Mouse (Mus musculus) intestine, embryonic 16.5 days (tissue): ENCODE results near the gene Tmc3. TPM values are rescaled to one million over a fixed set of nuclear protein-coding genes. Genes with fewer than 3 reads are reported as not detected.

Source experiments
- ATAC-seq: fragments of 200-750 bp; cut with Nextera tagmentation; 2 replicates; pipeline ENCODE4 v1.8.0; 2017; ENCODE audit warnings: moderate TSS enrichment, moderate library complexity
- H3K27ac ChIP-seq: fragments of 300-500 bp; sonication (generic); 2 replicates; pipeline ENCODE4 v1.5.1; 2014; ENCODE audit warnings: mild to moderate bottlenecking, low read length
- H3K27me3 ChIP-seq: fragments of 300-500 bp; sonication (generic); replicated peaks from 2 replicates; pipeline ENCODE4 v1.6.1; 2014; ENCODE audit warnings: low read length, control low read depth, mixed read lengths; ENCODE audit not compliant: control insufficient read depth, insufficient read depth
- H3K36me3 ChIP-seq: fragments of 300-500 bp; sonication (generic); 2 replicates; pipeline ENCODE4 v1.6.1; 2014; ENCODE audit warnings: low read length, control low read depth; ENCODE audit not compliant: control insufficient read depth, insufficient read depth
- H3K4me1 ChIP-seq: fragments of 300-500 bp; sonication (generic); 2 replicates; pipeline ENCODE4 v1.6.1; 2014; ENCODE audit warnings: low read length, control low read depth, mixed read lengths; ENCODE audit not compliant: control insufficient read depth, insufficient read depth
- H3K4me2 ChIP-seq: fragments of 300-500 bp; sonication (generic); 2 replicates; pipeline ENCODE4 v1.6.1; 2014; ENCODE audit warnings: low read depth, low read length, control low read depth
- H3K4me3 ChIP-seq: fragments of 300-500 bp; sonication (generic); 2 replicates; pipeline ENCODE4 v1.5.1; 2014; ENCODE audit warnings: mild to moderate bottlenecking, low read length
- H3K9ac ChIP-seq: fragments of 300-500 bp; sonication (generic); 2 replicates; pipeline ENCODE4 v1.6.1; 2014; ENCODE audit warnings: low read depth, low read length
- H3K9me3 ChIP-seq: fragments of 300-500 bp; sonication (generic); 2 replicates; pipeline ENCODE4 v1.6.1; 2016; ENCODE audit warnings: low read length, control low read depth; ENCODE audit not compliant: control insufficient read depth
- WGBS: fragments of 180-500 bp; shearing (Covaris S2); extraction: QIAGEN DNeasy Blood & Tissue Kit; methylation state at CpG from one replicate; pipeline ENCODE4 v1.1.7; 2014; 5-methylcytosine and 5-hydroxymethylcytosine counted together
- polyA plus RNA-seq: library from polyadenylated mRNA; unstranded; fragments of >200 nt; fragmentation: Nextera tagmentation; extraction: Ambion mirVana; gene quantifications from 2 replicates; pipeline ENCODE4 v1.2.1, GENCODE M21; 2015

Tmc3 gene
- polyA plus RNA-seq, 1 experiment from 2014 or later = 1.5 TPM

DNA sequence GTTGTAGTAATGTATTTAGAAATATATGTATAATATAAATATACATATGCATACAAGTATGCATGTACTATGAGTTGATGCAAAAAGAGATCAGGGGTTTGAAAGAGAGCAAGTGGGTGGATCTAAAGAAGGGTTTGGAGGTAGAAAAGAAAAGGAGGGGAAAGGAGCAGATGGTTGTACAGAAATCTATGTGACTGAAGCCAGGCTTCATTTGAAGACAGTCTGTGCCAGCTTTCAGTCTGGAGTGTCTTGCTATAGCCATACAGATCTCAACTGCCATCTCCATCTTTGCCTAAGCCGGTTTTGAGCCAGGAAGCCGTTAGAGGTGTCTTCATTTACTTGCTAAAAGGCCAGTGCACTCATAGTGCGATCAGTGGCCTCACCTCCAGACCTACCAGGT is 30.5 kb downstream of the Tmc3 start:
- Histone ChIP-seq H3K36me3 (no peaks in the 10 kb centered on the region), H3K4me1 (peaks cover 9% of the 10 kb centered on the region; the same call in 1 of the 2 replicates), H3K27me3 (no peaks in the 10 kb centered on the region), H3K27ac (no peak overlapping the region), H3K9ac (no peak overlapping the region), H3K4me3 (no peak overlapping the region), H3K4me2 (no peak overlapping the region), H3K9me3 (no peaks in the 10 kb centered on the region)
- no peak for ATAC-seq
- WGBS = 96% methylated on average over 3 of the region's 3 CpGs

DNA sequence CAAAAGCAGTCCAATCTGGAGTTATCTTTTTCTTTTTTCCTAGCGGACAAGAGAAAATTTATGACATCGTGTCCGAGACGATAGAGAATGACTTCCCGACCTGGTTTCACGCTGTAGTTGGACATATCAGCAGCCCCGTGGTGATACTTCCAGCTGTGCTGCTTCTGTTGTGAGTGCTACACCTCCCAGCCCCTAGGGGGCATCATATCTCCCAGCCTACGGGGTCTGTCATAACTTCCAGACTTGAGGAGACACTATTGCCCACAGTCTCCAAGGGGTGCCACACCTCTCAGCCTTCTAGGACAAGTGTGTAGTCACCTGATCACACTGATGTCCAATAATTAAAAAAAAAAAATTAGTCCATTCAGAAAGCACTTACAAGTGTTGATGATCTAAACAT is 31.1 kb downstream of the Tmc3 start:
- Histone ChIP-seq H3K4me2 (no peak overlapping the region), H3K27ac (no peak overlapping the region), H3K9ac (no peak overlapping the region), H3K36me3 (no peaks in the 10 kb centered on the region), H3K9me3 (no peaks in the 10 kb centered on the region), H3K4me1 (peaks cover 9% of the 10 kb centered on the region; the same call in 1 of the 2 replicates), H3K27me3 (no peaks in the 10 kb centered on the region), H3K4me3 (no peak overlapping the region)
- ATAC-seq = no peak
- WGBS = 92% methylated on average over 8 of the region's 8 CpGs

DNA sequence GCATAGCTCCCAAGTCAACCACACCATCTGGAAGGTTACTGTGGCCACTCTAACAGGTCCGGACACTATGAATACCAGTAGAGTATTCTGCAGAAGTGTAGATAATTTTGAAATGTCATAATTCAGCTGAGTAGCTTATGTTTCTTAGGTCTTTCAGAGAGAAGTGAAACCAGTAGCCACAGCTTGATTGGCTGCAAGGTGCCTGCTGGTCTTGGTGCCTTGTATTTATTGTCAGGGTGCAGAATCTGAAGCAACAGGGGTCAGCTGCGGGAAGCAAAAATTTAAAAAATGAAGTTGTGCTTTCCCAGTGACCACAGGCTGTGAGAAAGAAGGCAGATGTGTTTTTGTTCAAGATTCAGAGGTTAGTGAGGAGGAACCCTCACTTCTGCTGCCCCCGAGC is 31.5 kb downstream of the Tmc3 start:
- no peak for ATAC-seq
- no peak overlapping the region for H3K4me3 ChIP-seq
- 80% methylated on average over 3 of the region's 3 CpGs for WGBS
- H3K4me1 ChIP-seq = peaks cover 9% of the 10 kb centered on the region; the same call in 1 of the 2 replicates
- H3K27ac ChIP-seq = no peak overlapping the region
- no peak overlapping the region for H3K9ac ChIP-seq
- no peaks in the 10 kb centered on the region for H3K27me3 ChIP-seq
- no peaks in the 10 kb centered on the region for H3K9me3 ChIP-seq
- H3K36me3 ChIP-seq = no peaks in the 10 kb centered on the region
- no peak overlapping the region for H3K4me2 ChIP-seq

DNA sequence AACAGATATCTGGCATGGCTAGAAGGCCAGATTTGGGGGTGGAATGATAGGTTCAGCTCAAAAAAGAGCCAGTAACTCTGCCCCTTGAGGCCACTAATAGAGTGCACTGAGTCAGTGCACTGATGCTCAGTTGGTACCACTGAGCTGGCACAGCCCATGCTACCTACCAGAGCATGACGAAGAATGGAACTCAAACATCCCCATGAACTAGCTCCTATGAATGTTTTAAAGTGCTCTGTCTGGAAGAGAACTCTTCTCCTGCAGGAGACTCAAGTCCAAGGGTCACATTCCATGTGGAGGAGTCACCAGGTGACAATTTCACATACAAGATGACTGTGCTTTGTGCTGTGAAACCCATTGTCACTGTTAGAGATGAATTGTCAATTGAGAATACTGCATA is 34.0 kb downstream of the Tmc3 start:
- Histone ChIP-seq H3K4me1 (0 out of 2 replicates have a peak, but pooled peaks cover 6% of the 10 kb centered on the region), H3K4me3 (no peak overlapping the region), H3K9ac (no peak overlapping the region), H3K9me3 (no peaks in the 10 kb centered on the region), H3K4me2 (no peak overlapping the region), H3K27ac (no peak overlapping the region), H3K36me3 (no peaks in the 10 kb centered on the region), H3K27me3 (no peaks in the 10 kb centered on the region)
- 85% methylated on average over 1 of the region's 1 CpGs for WGBS
- ATAC-seq = peak; percentile 81

DNA sequence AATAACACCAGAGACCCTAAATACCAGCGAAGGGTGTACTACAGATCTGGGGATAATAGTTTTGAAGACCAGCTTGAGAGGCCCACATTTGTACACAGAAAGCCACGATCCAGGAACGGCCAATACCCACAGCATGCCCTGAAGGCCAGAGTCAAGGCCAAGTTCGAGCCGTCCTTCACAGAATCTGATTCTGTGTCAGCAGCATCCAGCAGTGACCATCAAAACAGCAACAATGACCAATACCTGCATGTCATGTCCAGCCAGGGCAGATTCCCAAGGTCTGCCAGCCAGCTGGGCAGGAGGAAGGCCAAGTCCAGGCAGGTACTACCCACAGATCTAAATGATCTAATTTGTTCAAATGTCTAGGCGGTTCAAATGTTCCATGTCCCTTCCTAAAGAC is 37.9 kb downstream of the Tmc3 start:
- H3K4me2 ChIP-seq = no peak overlapping the region
- H3K36me3 ChIP-seq = no peaks in the 10 kb centered on the region
- H3K4me3 ChIP-seq = no peak overlapping the region
- H3K4me1 ChIP-seq = 0 out of 2 replicates have a peak, but pooled peaks cover 6% of the 10 kb centered on the region
- 93% methylated on average over 6 of the region's 6 CpGs for WGBS
- H3K27me3 ChIP-seq = no peaks in the 10 kb centered on the region
- no peak overlapping the region for H3K9ac ChIP-seq
- no peak overlapping the region for H3K27ac ChIP-seq
- no peak for ATAC-seq
- no peaks in the 10 kb centered on the region for H3K9me3 ChIP-seq

DNA sequence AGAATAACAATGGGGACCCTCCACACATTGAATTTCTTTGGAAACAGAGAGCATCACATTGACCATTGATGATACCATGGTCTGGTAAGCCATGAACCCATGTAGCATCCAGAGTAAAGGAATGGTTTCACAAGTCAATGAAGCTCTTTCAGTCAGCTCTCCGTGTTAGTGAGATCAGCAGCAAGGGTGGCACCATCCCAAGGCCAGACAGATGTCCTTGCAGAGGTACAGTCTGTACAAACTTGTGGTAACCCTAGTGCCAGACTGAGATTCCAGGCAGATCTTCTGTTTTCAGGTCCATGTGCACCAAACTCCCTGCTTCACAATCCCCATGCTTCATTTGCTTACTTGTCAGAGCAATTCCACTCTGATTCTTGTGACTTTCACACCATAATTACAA is 39.3 kb downstream of the Tmc3 start:
- 83% methylated on average over 1 of the region's 1 CpGs for WGBS

DNA sequence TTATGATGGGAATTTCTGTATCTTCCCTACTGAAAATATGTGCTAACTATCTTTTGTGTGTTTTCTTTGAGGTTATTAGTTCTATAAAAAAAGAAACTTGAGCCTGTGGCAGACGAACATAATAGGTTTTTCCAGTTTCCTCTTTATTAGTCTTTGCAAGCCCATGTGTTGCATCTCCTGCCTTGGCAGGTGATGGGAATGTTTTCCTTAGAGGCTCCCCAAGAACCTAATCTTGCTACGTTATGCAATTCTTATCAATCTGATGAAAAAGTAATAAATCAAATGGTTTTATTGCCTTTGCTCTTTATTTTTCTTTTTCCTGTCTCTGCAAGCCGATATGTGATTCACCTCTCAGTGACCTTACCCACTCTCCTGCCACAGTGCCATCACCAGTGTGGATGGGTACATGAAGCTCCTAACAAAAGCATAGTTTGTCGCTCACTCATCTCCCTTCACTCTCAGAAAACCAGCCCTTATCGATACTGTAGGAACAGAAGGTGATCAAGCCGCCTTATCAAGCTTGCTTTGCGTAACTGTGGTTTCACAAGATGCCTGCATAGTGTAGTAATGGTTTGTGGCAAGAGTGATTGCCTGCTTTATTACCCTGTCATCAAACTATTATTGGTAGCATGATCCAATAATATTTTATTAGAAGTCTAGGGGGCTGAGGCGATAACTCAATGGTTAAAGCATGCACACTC is 42.0 kb downstream of the Tmc3 start:
- 58% methylated on average over 8 of the region's 8 CpGs for WGBS
- no peaks in the 10 kb centered on the region for H3K27me3 ChIP-seq
- no peak overlapping the region for H3K4me2 ChIP-seq
- peak; percentile 82 for ATAC-seq
- peak overlapping the region; percentile 68 for H3K27ac ChIP-seq
- H3K36me3 ChIP-seq = no peaks in the 10 kb centered on the region
- H3K9me3 ChIP-seq = no peaks in the 10 kb centered on the region
- H3K9ac ChIP-seq = no peak overlapping the region
- H3K4me3 ChIP-seq = no peak overlapping the region
- peaks cover 8% of the 10 kb centered on the region for H3K4me1 ChIP-seq

More for the DNA sequence above, 39.3 kb downstream of the Tmc3 start:
- H3K4me1 ChIP-seq = 0 out of 2 replicates have a peak, but pooled peaks cover under 1% of the 10 kb centered on the region
- no peak overlapping the region for H3K9ac ChIP-seq
- no peak overlapping the region for H3K4me3 ChIP-seq
- no peak overlapping the region for H3K4me2 ChIP-seq
- H3K9me3 ChIP-seq = no peaks in the 10 kb centered on the region
- H3K27me3 ChIP-seq = no peaks in the 10 kb centered on the region
- H3K27ac ChIP-seq = no peak overlapping the region
- H3K36me3 ChIP-seq = no peaks in the 10 kb centered on the region
- ATAC-seq = no peak

DNA sequence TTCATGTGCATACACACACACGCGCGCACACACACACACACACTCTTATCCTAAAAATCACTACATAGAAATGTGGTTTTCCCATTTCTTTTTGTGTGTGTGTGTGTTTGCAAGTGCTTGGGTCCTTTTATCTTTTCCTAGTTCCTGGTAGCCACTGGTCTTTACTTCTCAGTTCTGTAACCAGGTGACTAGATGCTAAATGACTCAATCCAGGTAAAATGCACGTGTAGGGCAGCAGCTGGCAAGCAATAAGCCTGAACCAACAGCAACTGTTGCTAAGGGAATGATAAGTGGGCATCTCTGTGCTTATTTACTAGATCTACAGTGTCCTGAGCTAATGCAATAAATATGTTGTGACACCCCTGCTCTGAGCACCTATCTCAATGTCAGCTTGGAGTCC is 42.6 kb downstream of the Tmc3 start:
- Histone ChIP-seq H3K4me2 (no peak overlapping the region), H3K9me3 (no peaks in the 10 kb centered on the region), H3K4me1 (peaks cover 8% of the 10 kb centered on the region), H3K36me3 (no peaks in the 10 kb centered on the region), H3K9ac (no peak overlapping the region), H3K4me3 (no peak overlapping the region), H3K27me3 (no peaks in the 10 kb centered on the region), H3K27ac (peak overlapping the region; percentile 68)
- WGBS = 69% methylated on average over 4 of the region's 4 CpGs
- ATAC-seq = peak; percentile 32

DNA sequence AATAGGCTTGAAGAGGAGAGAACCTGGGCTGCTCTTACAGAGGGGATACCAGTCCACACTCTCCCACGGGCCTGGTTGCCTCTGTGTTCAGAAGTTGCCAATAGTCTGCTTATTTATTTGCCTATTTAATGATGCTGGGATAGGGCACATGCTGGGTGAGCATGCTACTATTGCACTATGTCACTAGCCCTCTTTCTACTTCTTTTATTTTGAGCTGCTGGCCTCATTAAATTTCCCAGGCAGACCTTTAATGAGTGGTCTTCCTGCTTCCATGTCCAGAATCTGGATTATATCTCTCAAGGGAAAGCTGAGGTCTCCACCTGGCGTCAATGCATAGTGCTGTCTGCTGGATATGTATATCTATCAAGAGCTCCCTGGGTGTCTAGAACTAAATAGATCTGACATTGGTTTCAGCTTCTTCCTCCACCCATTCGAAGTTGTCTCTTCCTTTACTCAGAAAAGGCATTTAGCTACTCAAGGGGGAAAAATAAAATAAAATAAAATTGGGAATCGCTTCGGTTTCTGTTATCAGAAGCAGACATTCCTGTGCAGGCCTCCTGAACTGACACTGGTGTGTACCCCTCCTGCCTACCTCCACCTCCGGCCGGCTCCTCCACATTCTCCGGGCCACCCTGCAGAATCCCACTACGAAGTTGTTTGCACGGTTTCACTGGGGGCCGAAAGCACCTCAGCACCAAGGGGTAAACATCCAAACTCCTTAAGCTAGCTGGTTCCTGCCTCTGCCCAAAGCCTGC is 46.5 kb downstream of the Tmc3 start:
- Histone ChIP-seq H3K27me3 (no peaks in the 10 kb centered on the region), H3K4me1 (peaks cover 25% of the 10 kb centered on the region), H3K4me2 (peak overlapping the region; percentile 65), H3K4me3 (peak overlapping the region; percentile 64), H3K9me3 (no peaks in the 10 kb centered on the region), H3K9ac (peak overlapping the region; percentile 73; the same call in 1 of the 2 replicates), H3K36me3 (no peaks in the 10 kb centered on the region), H3K27ac (peak overlapping the region; percentile 65)
- 10% methylated on average over 11 of the region's 11 CpGs for WGBS
- ATAC-seq = no peak
